In the genomic region with DNA sequence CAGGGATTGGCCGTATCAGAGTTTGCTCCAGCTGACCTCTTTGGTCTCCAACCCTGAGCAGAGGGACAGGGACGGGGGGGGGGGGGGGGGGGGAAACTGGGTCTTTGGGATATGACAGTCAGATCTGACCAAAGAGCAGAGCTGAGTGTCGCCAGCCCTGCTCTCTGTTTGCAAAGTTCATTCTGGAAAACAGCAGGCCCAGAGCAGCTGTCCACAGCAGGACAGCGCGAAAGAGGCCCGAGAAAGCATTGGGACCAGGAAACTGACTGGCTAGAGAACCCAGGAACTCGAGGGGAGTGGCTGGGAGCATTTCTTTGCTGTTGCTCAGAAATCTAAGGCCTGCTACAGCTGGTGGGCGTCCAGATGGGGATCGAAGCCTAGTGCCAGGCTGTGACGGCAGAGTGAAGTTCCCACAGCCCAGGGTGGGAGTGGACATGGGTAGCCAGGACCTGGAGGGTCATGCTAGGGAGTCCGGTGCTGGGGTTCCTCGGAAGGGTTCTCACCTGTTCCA, we compare ENCODE assay signal across 9 mouse cellular contexts. TPM values are rescaled to one million over a fixed set of nuclear protein-coding genes. Genes with fewer than 3 reads are reported as not detected.
DNase-seq lines count a peak whose midpoint lies in the region; ATAC-seq and TF ChIP-seq lines count a peak whose summit lies in the region.
"Had no signal": no experiment of that assay in that cellular context is flagged by ENCODE, and none has a peak within 500 bp of the region (broad histone marks: within the 10 kb centered on the region; RNA-seq: fewer than 3 reads in every experiment).

No protein-coding gene starts in this region.

- 0 out of 2 replicates have a peak, but pooled peaks have one; percentile 21 for TF ChIP-seq EP300 in heart, adult 2 months (IDR thresholded peaks at IDR 0.05; ENCODE audit: insufficient read depth, low read depth, low read length)

- TF ChIP-seq POLR2A in heart, adult 2 months (IDR thresholded peaks at IDR 0.05; ENCODE audit: insufficient read depth, low read depth, low read length) = peak; percentile 54

- H3K4me1 ChIP-seq in heart, adult 2 months (ENCODE audit: control insufficient read depth, insufficient read depth, low read length) = peaks cover 10% of the 10 kb centered on the region
- peaks cover 16% of the 10 kb centered on the region for H3K4me1 ChIP-seq in embryonic facial prominence, embryonic 12.5 days
- peaks cover 29% of the 10 kb centered on the region for H3K4me1 ChIP-seq in limb, embryonic 12.5 days (replicated peaks)
- peaks cover 18% of the 10 kb centered on the region for H3K4me1 ChIP-seq in midbrain, embryonic 13.5 days (replicated peaks)

- WGBS in heart, adult 2 months = 21% methylated on average over 12 of the region's 12 CpGs
- WGBS in embryonic facial prominence, embryonic 12.5 days = 11% methylated on average over 12 of the region's 12 CpGs
- WGBS in limb, embryonic 12.5 days = 8% methylated on average over 12 of the region's 12 CpGs
- WGBS in midbrain, embryonic 13.5 days = 14% methylated on average over 12 of the region's 12 CpGs

- H3K36me3 ChIP-seq in heart, adult 2 months (ENCODE audit: control insufficient read depth, insufficient read depth, low read length) = no peaks in the 10 kb centered on the region
- no peaks in the 10 kb centered on the region for H3K36me3 ChIP-seq in embryonic facial prominence, embryonic 12.5 days
- H3K36me3 ChIP-seq in limb, embryonic 12.5 days = no peaks in the 10 kb centered on the region
- no peaks in the 10 kb centered on the region for H3K36me3 ChIP-seq in midbrain, embryonic 13.5 days

- H3K9me3 ChIP-seq in embryonic facial prominence, embryonic 12.5 days = no peaks in the 10 kb centered on the region
- no peaks in the 10 kb centered on the region for H3K9me3 ChIP-seq in limb, embryonic 12.5 days
- no peaks in the 10 kb centered on the region for H3K9me3 ChIP-seq in midbrain, embryonic 13.5 days

- peak; percentile 63; the same call in 1 of the 2 replicates for ATAC-seq in embryonic facial prominence, embryonic 12.5 days (ENCODE audit: insufficient number of reproducible peaks, insufficient read depth, low FRiP score, low TSS enrichment)
- no peak; the same call in 1 of the 2 replicates for ATAC-seq in limb, embryonic 12.5 days (ENCODE audit: insufficient number of reproducible peaks, insufficient read depth, low FRiP score, low TSS enrichment, low read depth)
- peak; percentile 46; the same call in 1 of the 2 replicates for ATAC-seq in midbrain, embryonic 13.5 days

- TF ChIP-seq CTCF in heart, adult 2 months (IDR thresholded peaks at IDR 0.05) = no peak

- H3K27me3 ChIP-seq in heart, adult 2 months (ENCODE audit: control insufficient read depth, insufficient read depth, low read length) = no peaks in the 10 kb centered on the region
- peaks cover 21% of the 10 kb centered on the region for H3K27me3 ChIP-seq in embryonic facial prominence, embryonic 12.5 days
- H3K27me3 ChIP-seq in limb, embryonic 12.5 days = peaks cover 37% of the 10 kb centered on the region
- H3K27me3 ChIP-seq in midbrain, embryonic 13.5 days = peaks cover 33% of the 10 kb centered on the region
- H3K27me3 ChIP-seq: CH12.LX had no signal

- H3K9ac ChIP-seq in heart, adult 2 months (ENCODE audit: low read depth, low read length) = peak overlapping the region; percentile 79
- H3K9ac ChIP-seq in embryonic facial prominence, embryonic 12.5 days = peak overlapping the region; percentile 37; the same call in 1 of the 2 replicates
- H3K9ac ChIP-seq in limb, embryonic 12.5 days (replicated peaks) = peak overlapping the region; percentile 42; the same call in 1 of the 2 replicates
- peak overlapping the region; percentile 63; the same call in 1 of the 2 replicates for H3K9ac ChIP-seq in midbrain, embryonic 13.5 days (replicated peaks)

- peak overlapping the region; percentile 95 for H3K27ac ChIP-seq in heart, adult 2 months
- no peak overlapping the region for H3K27ac ChIP-seq in embryonic facial prominence, embryonic 12.5 days
- H3K27ac ChIP-seq in limb, embryonic 12.5 days = no peak overlapping the region
- H3K27ac ChIP-seq in midbrain, embryonic 13.5 days = no peak overlapping the region

- H3K4me3 ChIP-seq in heart, adult 2 months = peak overlapping the region; percentile 74
- H3K4me3 ChIP-seq in embryonic facial prominence, embryonic 12.5 days = peak overlapping the region; percentile 45
- peak overlapping the region; percentile 50 for H3K4me3 ChIP-seq in limb, embryonic 12.5 days (replicated peaks)
- peak overlapping the region; percentile 43 for H3K4me3 ChIP-seq in midbrain, embryonic 13.5 days (replicated peaks)

- peak overlapping the region; percentile 93 for H3K4me2 ChIP-seq in embryonic facial prominence, embryonic 12.5 days (replicated peaks)
- peak overlapping the region; percentile 95 for H3K4me2 ChIP-seq in limb, embryonic 12.5 days
- H3K4me2 ChIP-seq in midbrain, embryonic 13.5 days (replicated peaks) = peak overlapping the region; percentile 91

- intact Hi-C loops in heart, adult 2 months (cut with DNase I) = loop anchor here (2.0 kb wide), 1 partner anchor 50 kb away; no protein-coding TSS in a partner anchor
- intact Hi-C loops in heart, postnatal 10 days (cut with DNase I) = loop anchor here (2.0 kb wide), 1 partner anchor 50 kb away; no protein-coding TSS in a partner anchor
- intact Hi-C loops in heart, postnatal 25 days (cut with DNase I) = loop anchor here (2.0 to 5.0 kb wide), 2 partner anchors 46 to 71 kb away; no protein-coding TSS in a partner anchor

- peak; percentile 75 to 78 for DNase-seq in heart, adult 2 months
- no peak for DNase-seq in heart, postnatal 10 days
- peak; percentile 64 for DNase-seq in heart, postnatal 25 days (ENCODE audit: low spot score)
- DNase-seq in left cerebral cortex, adult 9 months (ENCODE audit: low spot score in 2 of 2) = no peak
- DNase-seq in right cerebral cortex, postnatal 36 days (ENCODE audit: low spot score in 2 of 2) = no peak

- no peaks in the 10 kb centered on the region for H3K79me2 ChIP-seq in heart, adult 2 months (replicated peaks; ENCODE audit: control insufficient read depth, insufficient read depth, low read length)

RNA-seq across cellular contexts. Expression of gene Fam20a, which starts 1.2 kb away (rescaled TPM):
- total RNA-seq in heart, adult 2 months (2021) = 1 to 10 TPM; 5.8 to 6.3 TPM
- 6.1 and 7.9 TPM in 2 replicates for polyA plus RNA-seq in heart, adult 2 months (2012; rRNA removed)
- 1 to 10 TPM; 6.2 to 7.6 TPM for total RNA-seq in heart, postnatal 10 days (2021)
- 3.3 and 3.5 TPM in 2 replicates for polyA plus RNA-seq in embryonic facial prominence, embryonic 12.5 days (2016; fragmentation: Nextera tagmentation; extraction: Ambion mirVana)
- total RNA-seq in heart, postnatal 25 days (2021) = 1 to 10 TPM; 4.3 to 4.9 TPM
- 0.28 and 0.64 TPM in 2 replicates for polyA plus RNA-seq in limb, embryonic 12.5 days (2016; fragmentation: Nextera tagmentation; extraction: Ambion mirVana)
- 2.1 and 2.2 TPM in 2 replicates for polyA plus RNA-seq in midbrain, embryonic 13.5 days (2015; fragmentation: Nextera tagmentation; extraction: Ambion mirVana)

Comparison
In these comparisons a context has a peak if more than half of its experiments do, and no peak if none do; other contexts are left out.
1. DNase-seq: peak in heart, adult 2 months (2 of 2) and heart, postnatal 25 days (single experiment); none in heart, postnatal 10 days (0 of 2), left cerebral cortex, adult 9 months (0 of 2) and right cerebral cortex, postnatal 36 days (0 of 2).
2. Peak in every context shown above with its lines, with median percentiles within 50 percentile points of each other: H3K4me3 ChIP-seq, H3K9ac ChIP-seq and H3K4me2 ChIP-seq.